Mouse (Mus musculus) B cell, adult 62 days (primary cell): ENCODE data around the gene Cyyr1. TPM values are rescaled to one million over a fixed set of nuclear protein-coding genes. Genes with fewer than 3 reads are reported as not detected.

Experiments used
- total RNA-seq: library from RNA; stranded (reverse); gene quantifications from 4 replicates; pipeline ENCODE4 v1.2.4, GENCODE M21; 2023

Cyyr1 gene
- not detected in 4 replicates for total RNA-seq

GRCm38 (mm10) chr16:85553297-85553696 is at the start of gene Cyyr1:
Gene Cyyr1, minus strand, starts transcription at chr16:85553397.

Other genes with a start within 250 kb of the Cyyr1 start
- gene Adamts1, start 249.7 kb upstream of the Cyyr1 start, total RNA-seq = not detected in 4 replicates